Mouse (Mus musculus): Measurements from ENCODE around the gene Zfp414.
"Not testable (repeated sequence)": the region's sequence is repeated elsewhere in the genome, so short reads cannot be mapped to it uniquely, and the experiment has no call there.

The Zfp414 gene

DNA sequence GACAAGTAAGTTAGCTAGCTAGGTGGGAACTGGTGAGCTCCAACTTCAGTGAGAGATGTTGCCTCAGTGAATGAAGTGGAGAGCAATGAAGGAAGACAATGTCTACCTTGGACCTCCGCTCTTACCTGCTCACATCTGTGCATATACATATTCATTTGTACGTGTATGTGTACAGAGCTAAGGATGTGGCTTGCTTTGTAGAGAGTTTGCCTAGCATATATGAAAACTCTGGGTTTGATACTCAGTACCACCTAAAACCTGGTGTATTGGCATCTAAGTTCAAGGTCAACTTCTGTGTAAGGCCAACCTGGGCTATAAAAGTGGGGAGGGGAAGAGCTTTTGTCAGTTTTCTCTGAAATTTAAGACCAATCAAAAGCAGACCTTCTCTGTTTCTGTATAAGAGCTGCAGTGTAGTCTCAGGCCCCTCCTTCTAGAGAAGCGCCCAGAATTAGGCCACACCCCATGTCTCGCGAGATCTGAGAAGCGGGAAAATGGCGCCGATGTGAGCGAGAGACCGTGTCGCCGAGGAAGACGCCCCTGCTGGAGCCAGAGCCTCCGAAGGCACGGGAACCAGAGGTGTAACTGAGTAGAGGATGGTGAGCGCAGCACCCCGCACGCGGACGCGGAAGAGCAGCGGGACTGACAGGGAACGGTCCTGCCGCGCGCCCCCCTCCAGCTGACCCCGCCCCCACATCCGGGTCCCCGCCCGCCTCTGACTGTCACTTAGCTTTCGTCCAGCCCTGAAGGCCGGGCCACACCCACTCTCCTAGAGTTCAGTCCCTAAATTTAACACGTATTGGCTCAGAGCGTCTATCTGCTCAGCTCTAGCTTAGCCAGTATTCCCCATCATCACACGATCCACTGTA, at the start of gene Zfp414:
Zfp414 (plus strand) TSS at position 470 of the 866 bp plus-strand sequence.
- peak; percentile 93 to 98 for DNase-seq (ENCODE audit: inconsistent age in 2 of 2, low spot score in 1 of 2)

DNA sequence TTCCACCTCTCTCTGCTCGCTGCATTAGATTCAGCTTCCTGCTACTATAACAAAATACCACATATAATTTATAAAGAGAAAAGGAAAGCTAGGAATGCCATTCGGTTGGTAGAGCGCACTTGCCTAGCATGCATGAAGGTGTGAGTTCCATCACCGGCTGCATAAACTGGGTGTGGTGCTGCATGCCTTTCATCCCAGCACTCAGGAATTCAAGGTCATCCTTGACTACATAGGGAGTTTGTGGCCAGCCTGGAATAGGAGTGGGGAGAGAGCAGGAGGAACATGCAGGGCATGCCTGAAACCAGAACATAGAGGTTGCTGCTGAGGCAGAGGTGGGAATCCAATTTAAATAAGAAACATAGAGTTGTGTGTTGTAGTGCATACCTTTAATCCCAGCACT, 44.8 kb upstream of the Zfp414 start:
- DNase-seq (ENCODE audit: inconsistent age in 2 of 2, low spot score in 1 of 2), result no peak

DNA sequence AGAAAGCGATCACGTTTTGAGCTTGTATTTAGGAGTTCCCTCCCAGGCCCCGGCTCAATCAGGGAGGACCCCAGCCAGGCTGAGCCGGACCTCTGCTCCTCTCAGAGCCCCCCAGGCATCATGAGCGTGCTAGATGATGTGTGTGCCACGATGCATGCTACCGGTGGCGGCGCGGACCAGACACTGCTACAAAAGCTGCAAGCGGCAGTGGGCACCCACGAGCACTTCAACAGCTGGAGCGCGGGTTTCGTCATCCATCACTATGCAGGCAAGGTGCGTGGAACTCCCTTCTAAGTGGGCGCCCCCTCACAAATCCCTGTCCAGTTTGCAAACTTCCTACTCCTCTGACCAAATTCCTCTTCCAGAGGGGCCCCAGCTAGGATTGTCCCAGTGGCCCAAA, 42.9 kb upstream of the Zfp414 start:
- DNase-seq (ENCODE audit: inconsistent age in 2 of 2, low spot score in 1 of 2), result no peak

DNA sequence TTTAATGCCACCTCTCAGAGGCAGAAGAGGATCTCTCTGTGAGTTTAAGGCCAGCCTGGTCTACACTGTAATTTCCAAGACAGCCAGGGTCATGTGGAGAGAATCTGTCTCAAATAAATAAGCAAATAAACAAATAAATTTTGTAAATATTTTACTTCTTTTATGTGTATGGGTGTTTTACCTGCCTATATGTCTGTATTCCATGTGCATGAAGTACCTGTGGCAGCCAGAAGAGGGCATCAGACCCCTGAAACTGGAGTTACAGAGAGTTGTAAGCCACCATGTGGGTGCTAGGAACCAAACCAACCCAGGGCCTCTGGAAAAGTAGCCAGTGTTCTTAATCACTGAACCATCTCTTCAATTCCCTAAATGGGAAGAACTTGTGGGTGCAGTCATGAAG, 31.6 kb upstream of the Zfp414 start:
- no peak for DNase-seq (ENCODE audit: inconsistent age in 2 of 2, low spot score in 1 of 2)

DNA sequence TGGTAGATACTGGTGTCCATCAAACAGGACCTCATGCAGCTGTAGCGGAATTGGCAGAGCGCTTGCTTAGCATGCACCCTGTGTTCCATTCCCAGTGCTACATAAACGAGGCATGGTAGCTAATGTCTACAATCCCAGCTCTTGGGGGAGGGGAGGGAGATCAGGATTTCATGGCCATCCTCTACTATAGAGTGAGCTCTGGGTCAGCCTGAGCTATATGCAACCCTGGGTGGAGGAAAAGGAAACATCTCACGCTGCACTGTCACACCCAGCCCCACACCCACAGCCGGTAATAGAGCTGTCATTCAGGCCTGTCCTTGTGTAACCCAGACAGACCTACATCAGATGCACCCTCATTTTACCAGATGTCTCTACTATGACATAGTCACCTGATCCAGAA, 30.4 kb upstream of the Zfp414 start:
- DNase-seq (ENCODE audit: inconsistent age in 2 of 2, low spot score in 1 of 2), result no peak

DNA sequence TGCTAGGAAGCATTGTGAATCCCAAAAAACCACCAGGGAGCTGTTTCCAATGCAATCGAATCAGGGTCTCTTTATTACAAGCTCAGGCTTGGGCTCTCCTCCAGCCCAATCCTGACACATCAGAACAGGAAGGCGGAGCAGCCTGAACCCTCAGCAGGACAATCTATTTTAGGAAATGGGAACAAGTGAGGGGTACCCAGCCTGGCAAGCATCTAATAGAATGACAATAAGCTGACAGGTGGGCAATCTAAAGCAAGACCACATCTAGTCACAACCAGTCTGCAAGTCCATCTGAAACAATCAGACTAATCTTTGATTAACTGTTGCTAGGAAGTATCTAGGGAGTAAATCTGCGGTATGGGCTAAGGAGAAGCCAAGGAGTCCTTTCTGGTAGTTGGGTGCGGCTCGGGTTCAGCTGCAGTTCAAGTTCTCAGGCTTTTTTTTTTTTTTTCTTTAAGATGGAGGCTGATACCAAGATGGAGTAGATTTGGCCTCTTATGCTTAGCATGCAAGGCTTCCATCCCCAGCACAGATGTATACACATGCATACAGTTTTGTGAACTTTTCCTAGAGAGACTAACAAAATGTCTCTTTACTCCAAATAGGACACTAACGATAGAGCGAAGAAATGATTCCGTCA, 28.9 kb upstream of the Zfp414 start:
- DNase-seq (ENCODE audit: inconsistent age in 2 of 2, low spot score in 1 of 2), result no peak

DNA sequence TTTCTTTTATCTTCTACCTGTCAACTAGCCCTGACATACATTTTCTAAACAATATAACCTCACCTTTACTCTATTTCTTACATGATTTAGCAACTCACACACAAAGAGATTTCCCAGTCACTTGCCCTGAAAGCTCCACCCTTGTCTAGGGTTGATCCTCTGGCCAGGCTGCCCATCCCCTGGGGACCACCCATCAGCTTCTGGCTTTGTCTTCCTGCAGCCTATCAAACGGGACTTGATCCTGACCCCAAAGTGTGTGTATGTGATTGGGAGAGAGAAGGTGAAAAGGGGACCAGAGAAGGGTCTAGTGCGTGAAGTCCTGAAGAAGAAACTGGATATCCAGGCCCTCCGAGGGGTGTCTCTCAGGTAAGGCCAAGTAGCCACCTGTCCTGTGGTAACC, 28.1 kb upstream of the Zfp414 start:
- no peak for DNase-seq (ENCODE audit: inconsistent age in 2 of 2, low spot score in 1 of 2)

DNA sequence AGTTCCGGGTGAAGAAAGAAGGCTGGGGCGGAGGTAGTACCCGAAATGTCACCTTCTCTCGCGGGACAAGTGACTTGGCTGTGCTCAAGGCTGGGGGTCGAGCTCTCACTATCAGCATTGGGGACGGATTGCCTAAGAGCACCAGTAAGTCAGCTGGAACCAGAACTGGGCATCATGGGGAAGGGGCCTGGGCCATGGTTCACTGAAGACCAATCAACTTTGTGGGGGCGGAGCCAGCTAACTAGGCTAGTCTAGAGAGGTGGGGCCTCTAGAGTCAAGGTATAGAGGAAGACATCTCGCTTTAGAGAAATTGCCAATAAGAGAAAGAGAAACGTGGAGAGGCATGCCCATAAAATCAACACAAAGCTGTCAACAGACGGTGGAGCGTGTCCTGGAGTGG, 26.9 kb upstream of the Zfp414 start:
- no peak for DNase-seq (ENCODE audit: inconsistent age in 2 of 2, low spot score in 1 of 2)

DNA sequence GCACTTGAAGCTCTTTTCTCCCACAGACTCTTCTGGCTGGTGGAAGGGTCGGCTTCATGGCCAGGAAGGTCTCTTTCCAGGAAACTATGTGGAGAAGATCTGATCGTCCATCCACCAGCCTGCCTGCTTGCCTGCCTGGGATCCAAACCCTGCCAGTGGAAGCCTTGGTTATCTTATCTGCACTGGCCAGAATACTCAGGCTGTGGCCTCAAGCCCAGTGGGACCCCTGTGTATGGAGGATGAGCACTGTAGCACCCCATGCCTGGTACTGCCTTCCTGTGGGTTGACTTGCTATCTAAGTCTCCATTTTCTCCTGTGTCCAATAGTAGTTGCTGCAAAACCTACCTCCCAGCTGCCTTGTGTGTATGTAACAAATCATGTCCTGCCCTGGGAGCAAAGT, 21.6 kb upstream of the Zfp414 start:
- no peak for DNase-seq (ENCODE audit: inconsistent age in 2 of 2, low spot score in 1 of 2)

DNA sequence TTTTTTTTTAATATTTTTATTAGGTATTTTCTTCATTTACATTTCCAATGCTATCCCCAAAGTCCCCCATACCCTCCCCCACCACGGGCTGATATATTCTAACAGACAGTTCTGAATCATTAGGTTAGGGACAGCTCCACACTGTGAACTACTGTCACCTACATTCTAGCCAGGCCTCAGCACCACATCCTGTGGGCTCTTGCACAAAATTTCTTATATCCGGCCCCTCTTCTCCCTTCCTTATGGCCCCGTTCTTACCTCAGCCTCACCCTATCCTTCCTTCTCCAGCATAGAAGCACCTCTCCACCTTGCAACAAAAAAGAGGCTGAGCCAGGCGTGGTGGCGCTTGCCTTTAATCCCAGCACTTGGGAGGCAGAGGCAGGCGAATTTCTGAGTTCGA, 18.3 kb upstream of the Zfp414 start:
- DNase-seq (ENCODE audit: inconsistent age in 2 of 2, low spot score in 1 of 2), result no peak

DNA sequence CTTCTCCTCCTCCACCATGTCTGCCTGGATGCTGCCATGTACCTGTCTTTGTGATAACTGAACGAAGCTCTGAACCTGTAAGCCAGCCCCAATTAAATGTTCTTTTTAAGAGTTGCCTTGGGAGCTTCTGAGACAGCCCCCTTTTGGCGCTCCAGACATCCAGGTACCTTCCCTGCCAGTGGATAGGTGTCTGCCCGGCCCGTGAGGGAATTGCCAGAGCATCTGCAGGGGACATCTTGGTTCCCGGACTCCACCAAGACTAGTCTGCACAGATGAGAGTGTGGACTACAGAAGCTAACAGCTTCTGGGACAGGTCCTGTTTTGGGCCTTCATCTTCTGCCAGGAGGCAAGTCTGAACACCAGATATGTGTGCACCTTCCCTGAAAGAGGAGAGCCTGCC, 15.2 kb upstream of the Zfp414 start:
- DNase-seq (ENCODE audit: inconsistent age in 2 of 2, low spot score in 1 of 2), result not testable (repeated sequence)

DNA sequence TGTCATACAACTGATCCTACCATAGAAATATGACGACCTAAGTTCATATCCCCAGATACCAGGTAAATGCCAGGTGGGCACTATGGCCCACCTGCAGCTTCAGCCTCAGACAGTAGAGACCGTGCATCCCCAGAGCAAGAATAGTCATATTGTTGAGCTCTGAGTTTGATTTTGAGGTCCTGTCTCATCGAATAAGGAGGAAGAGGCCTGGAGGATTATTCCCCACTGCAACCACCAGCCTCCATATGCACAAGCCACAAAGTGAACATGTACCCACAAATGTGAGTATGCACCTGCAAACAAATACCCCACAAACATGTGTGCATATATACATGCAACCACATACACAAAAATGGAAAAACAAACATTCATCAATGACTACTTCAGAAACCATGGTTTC, 1.6 kb upstream of the Zfp414 start:
- DNase-seq (ENCODE audit: inconsistent age in 2 of 2, low spot score in 1 of 2), result no peak

DNA sequence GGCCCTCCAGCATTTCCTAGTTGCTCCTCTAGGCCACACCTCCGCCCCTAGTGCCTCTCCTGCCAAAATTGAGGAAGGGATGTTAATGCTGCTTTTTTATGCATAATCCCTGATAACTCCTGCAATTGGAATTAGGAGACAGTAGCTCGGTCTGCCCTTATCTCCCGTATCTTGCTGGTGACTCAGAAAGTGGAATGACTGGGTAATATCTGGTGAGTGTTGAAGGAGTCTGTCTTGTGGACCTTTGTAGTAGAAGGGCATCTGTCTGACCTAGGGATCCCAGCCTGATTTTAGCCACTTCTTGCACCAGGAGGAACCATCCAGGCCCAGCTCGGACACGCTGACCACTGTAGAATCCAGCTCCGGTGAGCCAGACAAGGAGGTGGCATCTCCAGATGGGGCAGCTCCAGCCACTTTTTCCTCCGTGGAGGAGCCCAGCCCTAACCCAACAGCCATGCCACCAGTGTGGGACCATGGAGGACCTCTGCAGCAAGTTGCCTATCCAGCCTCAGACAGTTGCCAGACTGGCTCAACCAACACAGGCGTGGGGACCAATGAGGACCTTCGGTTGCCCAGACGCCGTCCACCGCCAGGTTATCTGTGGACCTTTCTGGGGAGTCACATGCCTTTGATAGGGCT, 716 bp downstream of the Zfp414 start:
- DNase-seq (ENCODE audit: inconsistent age in 2 of 2, low spot score in 1 of 2), result no peak

DNA sequence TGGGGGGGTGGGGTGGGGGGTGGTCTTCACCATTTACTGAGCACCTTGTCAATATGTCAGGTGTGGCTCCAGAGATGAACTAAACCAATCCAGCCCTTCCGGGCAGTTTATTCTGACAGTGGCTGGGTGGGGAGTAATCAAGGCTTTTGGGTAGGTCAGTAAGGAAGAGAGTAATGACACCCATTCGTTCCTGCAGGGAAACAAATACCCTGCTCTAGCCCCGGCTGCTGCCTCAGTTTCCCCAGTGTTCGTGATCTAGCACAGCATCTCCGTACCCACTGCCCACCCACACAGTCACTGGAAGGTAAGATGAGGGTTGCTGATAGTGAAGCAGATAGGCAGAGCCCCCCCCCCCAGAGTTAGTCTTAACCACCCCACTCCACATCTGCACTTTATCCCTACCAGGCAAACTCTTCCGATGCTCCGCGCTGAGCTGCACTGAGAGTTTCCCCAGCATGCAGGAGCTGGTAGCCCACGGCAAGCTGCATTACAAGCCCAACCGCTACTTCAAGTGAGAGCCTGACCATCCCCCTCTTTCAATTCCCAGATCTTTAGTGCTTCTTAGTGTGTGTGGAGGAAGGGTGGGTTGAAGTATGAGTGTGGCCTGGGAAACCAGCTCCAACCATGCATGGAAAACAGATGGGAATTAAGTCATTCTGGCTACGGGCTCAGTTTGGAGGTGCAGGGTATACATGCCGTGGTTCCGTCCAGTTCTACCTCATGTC, 1.4 kb downstream of the Zfp414 start:
- DNase-seq (ENCODE audit: inconsistent age in 2 of 2, low spot score in 1 of 2), result peak in 1 of 2 experiments; percentile 31

DNA sequence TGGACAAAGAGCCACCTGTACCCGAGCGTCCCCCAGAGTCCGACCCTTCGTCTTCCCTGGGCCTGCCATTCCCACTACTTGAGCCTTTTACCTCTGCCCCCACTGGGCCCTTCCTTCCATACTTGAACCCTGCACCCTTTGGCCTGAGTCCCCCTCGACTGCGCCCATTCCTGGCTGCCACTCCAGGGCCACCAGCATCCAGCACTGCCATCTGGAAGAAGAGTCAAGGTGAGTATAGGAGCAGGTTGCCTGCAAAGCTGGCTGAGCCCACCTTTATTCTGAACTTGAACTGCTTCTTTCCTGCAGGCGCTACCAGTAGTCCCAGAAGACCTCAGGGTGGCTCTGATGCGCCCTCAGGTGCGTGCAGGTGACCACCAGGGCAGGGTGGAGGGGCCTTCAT, 2.3 kb downstream of the Zfp414 start:
- peak in 1 of 2 experiments; percentile 24 for DNase-seq (ENCODE audit: inconsistent age in 2 of 2, low spot score in 1 of 2)

DNA sequence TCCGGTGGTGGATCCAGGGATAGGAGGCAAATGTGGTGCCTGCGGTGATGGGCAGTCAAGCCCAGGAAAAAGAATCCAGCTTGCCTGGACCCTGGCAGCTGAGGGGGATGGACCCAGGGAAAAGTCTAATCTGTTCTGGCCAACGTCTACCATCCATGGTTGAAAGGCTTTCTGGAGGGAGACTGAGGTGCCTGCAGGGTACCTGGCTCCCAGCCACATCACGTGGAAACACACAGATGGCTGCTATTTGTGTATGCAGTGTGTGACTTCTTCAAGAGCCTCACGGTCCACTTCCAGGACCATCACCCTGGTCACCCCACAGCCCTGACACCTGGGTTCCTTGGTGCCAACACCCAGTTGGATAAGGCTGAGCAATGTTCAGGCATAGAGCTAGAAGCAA, 2.9 kb downstream of the Zfp414 start:
- no peak for DNase-seq (ENCODE audit: inconsistent age in 2 of 2, low spot score in 1 of 2)

DNA sequence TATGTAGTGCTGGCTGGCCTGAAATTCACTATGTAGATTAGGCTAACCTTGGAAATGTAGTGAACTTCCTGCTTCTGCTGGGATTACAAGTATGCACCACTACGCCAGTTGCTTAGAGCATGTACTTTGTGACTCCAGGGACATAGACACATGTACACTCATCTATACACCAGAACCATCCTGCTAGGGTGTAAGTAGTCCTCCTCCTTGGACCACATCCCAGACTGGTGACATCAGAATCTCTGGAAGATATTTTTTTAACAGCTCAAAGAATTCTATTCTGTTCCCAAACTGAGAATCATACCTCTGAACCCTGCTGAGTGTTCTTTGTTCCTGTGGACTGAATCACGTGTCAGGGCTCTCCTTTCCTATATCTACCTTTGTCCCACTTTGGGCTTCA, 8.1 kb downstream of the Zfp414 start:
- peak; percentile 34 to 57 for DNase-seq (ENCODE audit: inconsistent age in 2 of 2, low spot score in 1 of 2)

DNA sequence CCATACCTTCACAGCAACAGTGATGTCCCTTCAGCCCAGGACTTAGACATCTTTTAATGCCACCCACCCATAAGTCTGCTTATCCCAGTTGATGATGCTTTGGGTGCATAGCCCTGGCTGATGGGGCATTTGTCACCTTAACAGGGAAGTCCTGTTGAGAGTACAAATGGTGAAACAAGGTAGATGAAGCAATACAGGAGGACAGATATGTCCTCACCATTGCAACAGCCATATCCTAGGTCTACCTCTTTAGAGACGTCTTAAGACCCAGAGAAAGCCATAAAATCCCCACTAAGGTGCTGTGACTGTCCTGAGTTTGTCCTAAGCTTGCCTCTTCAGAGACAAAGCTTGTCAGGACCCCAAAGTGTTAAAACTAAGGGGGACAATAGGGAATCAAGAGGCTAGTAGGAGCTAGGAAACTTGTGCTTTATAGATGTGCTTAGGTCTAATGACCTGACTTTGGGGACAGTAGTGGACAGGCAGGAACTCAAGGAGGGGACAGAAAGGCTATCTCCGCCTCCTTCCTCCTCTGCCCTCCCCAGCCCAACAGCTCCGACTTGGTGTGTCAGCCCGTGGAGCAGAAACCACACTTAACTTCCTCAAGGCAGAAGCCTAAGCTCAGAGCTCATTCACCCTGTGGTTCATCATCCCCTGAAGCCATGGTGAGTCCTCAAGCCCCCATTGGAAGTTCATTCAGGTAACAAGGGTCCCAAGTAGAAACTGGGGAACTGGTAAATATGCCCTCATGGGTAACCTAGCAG, 8.8 kb downstream of the Zfp414 start, which contains the start of gene Pram1:
Pram1 (plus strand) TSS at position 541 of the 761 bp plus-strand sequence.
- peak in 1 of 2 experiments; percentile 3 for DNase-seq (ENCODE audit: inconsistent age in 2 of 2, low spot score in 1 of 2)

DNA sequence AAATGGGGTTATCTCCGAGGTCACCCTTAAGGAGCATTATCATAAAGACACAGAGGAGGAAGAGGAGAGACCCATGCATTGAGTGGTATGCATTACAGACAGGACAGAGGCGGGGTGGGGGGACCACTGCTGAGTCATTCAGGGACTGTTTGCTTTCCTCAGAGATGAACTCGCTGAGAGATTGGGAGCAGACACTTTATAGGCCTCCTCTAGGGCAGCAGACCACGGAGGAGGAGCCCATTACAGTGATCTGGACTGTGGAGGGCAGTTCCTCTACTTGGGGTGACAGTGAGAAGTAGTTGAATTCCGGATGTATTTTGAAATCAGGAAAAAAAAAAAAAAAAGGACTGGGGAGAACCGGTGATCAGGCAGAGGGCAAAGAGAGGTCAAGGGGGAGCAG, 10.9 kb downstream of the Zfp414 start:
- peak in 1 of 2 experiments; percentile 1 for DNase-seq (ENCODE audit: inconsistent age in 2 of 2, low spot score in 1 of 2)

DNA sequence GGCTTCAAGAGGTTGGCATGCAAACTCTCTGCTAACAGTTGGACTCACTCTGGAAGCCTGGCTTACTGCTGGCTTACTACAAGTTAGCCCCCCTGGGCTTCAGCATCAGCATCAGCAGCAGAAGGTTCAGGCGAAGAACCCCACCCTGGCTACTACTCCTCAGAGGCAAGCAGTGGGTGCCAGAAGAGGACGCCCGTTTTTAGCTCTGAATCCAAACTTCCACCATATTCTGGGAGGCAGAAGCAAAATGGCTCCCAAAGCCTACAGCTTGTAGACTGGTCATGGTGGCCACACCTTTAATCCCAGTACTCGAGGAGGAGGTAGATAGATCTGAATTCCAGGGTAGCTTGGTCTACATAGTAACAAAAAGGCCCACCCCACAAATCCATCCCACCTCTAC, 15.2 kb downstream of the Zfp414 start:
- no peak for DNase-seq (ENCODE audit: inconsistent age in 2 of 2, low spot score in 1 of 2)

DNA sequence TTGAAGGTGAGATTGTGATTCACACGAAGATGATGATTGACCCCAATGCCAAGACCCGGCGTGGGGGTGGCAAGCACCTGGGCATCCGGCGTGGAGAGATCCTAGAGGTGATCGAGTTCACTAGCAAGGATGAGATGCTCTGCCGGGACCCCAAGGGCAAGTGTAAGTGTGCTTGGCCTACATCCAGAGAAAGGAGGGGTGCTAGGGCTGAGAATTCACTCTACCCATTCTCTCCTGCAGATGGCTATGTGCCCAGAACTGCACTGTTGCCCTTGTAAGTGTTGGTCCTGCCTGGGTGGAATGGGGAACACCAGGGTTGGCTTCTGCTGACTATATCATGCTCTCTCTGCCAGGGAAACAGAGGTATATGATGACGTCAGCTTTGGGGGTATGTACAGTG, 16.2 kb downstream of the Zfp414 start:
- DNase-seq (ENCODE audit: inconsistent age in 2 of 2, low spot score in 1 of 2), result no peak

Measured in adrenal gland, adult (tissue).